Mouse (Mus musculus) liver, embryonic 14.5 days (tissue): ENCODE measurements around the gene Hormad2. TPM values are rescaled to one million over a fixed set of nuclear protein-coding genes. Genes with fewer than 3 reads are reported as not detected.

Experiments
- ATAC-seq: fragments of 200-750 bp; cut with Nextera tagmentation; 2 replicates; pipeline ENCODE4 v1.8.0; 2017; ENCODE audit warnings: moderate number of reproducible peaks, mild to moderate bottlenecking, moderate library complexity; ENCODE audit not compliant: insufficient read depth
- DNase-seq, 3 experiments: peaks; one replicate each; pipeline ENCODE4 v3.0.0-alpha.2; 2012 to 2013; ENCODE audit warnings: low read depth in 3 of 3, low spot score in 3 of 3
- H3K27ac ChIP-seq: fragments of 300-500 bp; sonication (generic); 2 replicates; pipeline ENCODE4 v1.5.1; 2014; ENCODE audit warnings: moderate library complexity, mild to moderate bottlenecking, control low read depth, inconsistent platforms
- H3K27me3 ChIP-seq: fragments of 300-500 bp; sonication (generic); 2 replicates; pipeline ENCODE4 v1.6.1; 2014; ENCODE audit warnings: mild to moderate bottlenecking, low read length, moderate library complexity; ENCODE audit not compliant: control insufficient read depth, insufficient read depth
- H3K36me3 ChIP-seq: fragments of 300-500 bp; sonication (generic); replicated peaks from 2 replicates; pipeline ENCODE4 v1.6.1; 2014; ENCODE audit warnings: low read depth; ENCODE audit not compliant: control insufficient read depth, insufficient read depth
- H3K4me1 ChIP-seq, 2 experiments: fragments of 200-500 bp in 1 of 2; fragments of 300-500 bp in 1 of 2; sonication (generic) in 1 of 2; replicated peaks; 2 replicates each; pipeline ENCODE4 v1.6.1; 2012 to 2014; ENCODE audit warnings: antibody characterized with exemption in 1 of 2, inconsistent platforms in 1 of 2, low read length in 1 of 2; ENCODE audit not compliant: control insufficient read depth in 2 of 2, insufficient read depth in 2 of 2
- H3K4me2 ChIP-seq: fragments of 300-500 bp; sonication (generic); 2 replicates; pipeline ENCODE4 v1.6.1; 2014; ENCODE audit warnings: low read depth, mild to moderate bottlenecking, control low read depth, moderate library complexity
- H3K4me3 ChIP-seq, 2 experiments: fragments of 200-500 bp in 1 of 2; fragments of 300-500 bp in 1 of 2; sonication (generic) in 1 of 2; 2 replicates each; pipeline ENCODE4 v1.5.1; 2012 to 2014; ENCODE audit warnings: low read depth in 2 of 2, low read length in 2 of 2, mild to moderate bottlenecking in 2 of 2, control low read depth in 1 of 2, inconsistent platforms in 1 of 2, moderate library complexity in 1 of 2; ENCODE audit not compliant: insufficient read depth in 1 of 2
- H3K9ac ChIP-seq: fragments of 300-500 bp; sonication (generic); replicated peaks from 2 replicates; pipeline ENCODE4 v1.6.1; 2014; ENCODE audit warnings: mild to moderate bottlenecking, control low read depth, moderate library complexity
- H3K9me3 ChIP-seq: fragments of 300-500 bp; sonication (generic); 2 replicates; pipeline ENCODE4 v1.6.1; 2016; ENCODE audit warnings: low read length, mixed read lengths; ENCODE audit not compliant: control insufficient read depth
- CTCF ChIP-seq: IDR thresholded peaks from 2 replicates; pipeline ENCODE4 v1.5.1; 2016; ENCODE audit warnings: antibody characterized with exemption, low read depth, control low read depth
- EP300 ChIP-seq: IDR thresholded peaks from 2 replicates; pipeline ENCODE4 v1.6.1; 2016; ENCODE audit warnings: antibody characterized with exemption, low read depth
- WGBS: fragments of 180-500 bp; shearing (Covaris S2); extraction: QIAGEN DNeasy Blood & Tissue Kit; methylation state at CpG from one replicate; pipeline ENCODE4 v1.1.7; 2014; ENCODE audit not compliant: insufficient replicate concordance; 5-methylcytosine and 5-hydroxymethylcytosine counted together
- polyA plus RNA-seq, 2 experiments: library from polyadenylated mRNA; depleted of rRNA in 1 of 2; stranded (reverse) in 1 of 2; unstranded in 1 of 2; fragments of >200 nt; fragmentation: Nextera tagmentation in 1 of 2; extraction: Ambion mirVana in 1 of 2; gene quantifications; 2 replicates each; pipeline versions ENCODE4 v1.2.1 to v1.2.3; 2012 to 2014

Hormad2 gene
- polyA plus RNA-seq, 2 experiments: 0.32 to 0.33 TPM

GRCm38 (mm10) chr11:4401251-4401650 is 39.7 kb downstream of the Hormad2 start:
- Histone ChIP-seq H3K9ac (no peak overlapping the region), H3K27me3 (no peaks in the 10 kb centered on the region), H3K27ac (no peak overlapping the region), H3K36me3 (no peaks in the 10 kb centered on the region), H3K4me2 (no peak overlapping the region), H3K4me1 (no peaks in the 10 kb centered on the region), H3K9me3 (no peaks in the 10 kb centered on the region), H3K4me3 (no peak overlapping the region)
- no peak for ATAC-seq
- DNase-seq: no peak
- 39% methylated on average over 5 of the region's 5 CpGs for WGBS
- TF ChIP-seq EP300 (no peak), CTCF (no peak)

GRCm38 (mm10) chr11:4394226-4394625 is 46.7 kb downstream of the Hormad2 start:
- Histone ChIP-seq H3K9ac (no peak overlapping the region), H3K4me3 (no peak overlapping the region), H3K27ac (no peak overlapping the region), H3K36me3 (no peaks in the 10 kb centered on the region), H3K4me2 (no peak overlapping the region), H3K4me1 (no peaks in the 10 kb centered on the region), H3K9me3 (no peaks in the 10 kb centered on the region), H3K27me3 (no peaks in the 10 kb centered on the region)
- ATAC-seq (no peak), DNase-seq (no peak)
- TF ChIP-seq CTCF (no peak), EP300 (no peak)

- TF ChIP-seq EP300 (no peak), CTCF (no peak)
- no peaks in the 10 kb centered on the region for H3K27me3 ChIP-seq
- no peak overlapping the region for H3K9ac ChIP-seq
- H3K4me1 ChIP-seq: no peaks in the 10 kb centered on the region
- no peaks in the 10 kb centered on the region for H3K9me3 ChIP-seq
- no peak overlapping the region for H3K27ac ChIP-seq
- no peak overlapping the region for H3K4me3 ChIP-seq
- ATAC-seq: no peak
- WGBS: 24% methylated on average over 2 of the region's 2 CpGs
- no peak for DNase-seq
- no peak overlapping the region for H3K4me2 ChIP-seq
- H3K36me3 ChIP-seq: no peaks in the 10 kb centered on the region
Measured at GRCm38 (mm10) chr11:4388018-4388417, 52.9 kb downstream of the Hormad2 start.

- DNase-seq: no peak
- Histone ChIP-seq H3K27ac (no peak overlapping the region), H3K9me3 (no peaks in the 10 kb centered on the region), H3K4me3 (no peak overlapping the region), H3K4me1 (no peaks in the 10 kb centered on the region), H3K9ac (no peak overlapping the region), H3K36me3 (no peaks in the 10 kb centered on the region), H3K4me2 (no peak overlapping the region), H3K27me3 (no peaks in the 10 kb centered on the region)
- no peak for TF ChIP-seq CTCF
- TF ChIP-seq EP300: no peak
- ATAC-seq: no peak
- 53% methylated on average over 7 of the region's 7 CpGs for WGBS
Measured at GRCm38 (mm10) chr11:4382321-4382720, 58.6 kb downstream of the Hormad2 start.

- no peak overlapping the region for H3K27ac ChIP-seq
- no peak overlapping the region for H3K4me2 ChIP-seq
- H3K27me3 ChIP-seq: no peaks in the 10 kb centered on the region
- no peak overlapping the region for H3K4me3 ChIP-seq
- no peaks in the 10 kb centered on the region for H3K4me1 ChIP-seq
- no peak for ATAC-seq
- TF ChIP-seq EP300 (no peak), CTCF (no peak)
- no peak overlapping the region for H3K9ac ChIP-seq
- H3K9me3 ChIP-seq: no peaks in the 10 kb centered on the region
- no peaks in the 10 kb centered on the region for H3K36me3 ChIP-seq
- 31% methylated on average over 4 of the region's 4 CpGs for WGBS
- no peak for DNase-seq
Measured at GRCm38 (mm10) chr11:4379857-4380256, 61.0 kb downstream of the Hormad2 start.

GRCm38 (mm10) chr11:4366389-4366788 is 74.5 kb downstream of the Hormad2 start:
- WGBS: 58% methylated on average over 4 of the region's 4 CpGs
- no peak for TF ChIP-seq EP300
- no peak overlapping the region for H3K9ac ChIP-seq
- no peak overlapping the region for H3K4me2 ChIP-seq
- H3K27ac ChIP-seq: no peak overlapping the region
- no peaks in the 10 kb centered on the region for H3K36me3 ChIP-seq
- H3K4me1 ChIP-seq: no peaks in the 10 kb centered on the region
- ATAC-seq: no peak
- H3K4me3 ChIP-seq: no peak overlapping the region
- no peaks in the 10 kb centered on the region for H3K9me3 ChIP-seq
- DNase-seq: no peak
- no peaks in the 10 kb centered on the region for H3K27me3 ChIP-seq
